Mouse (Mus musculus) C2C12 (cell line): ENCODE data around the gene Pcsk2.

ENCODE experiments used
- CTCF ChIP-seq: IDR thresholded peaks from one replicate; pipeline ENCODE4 v1.5.1; 2011; ENCODE audit not compliant: control insufficient read depth, insufficient read depth, insufficient read length
- MAX ChIP-seq: IDR thresholded peaks from one replicate; pipeline ENCODE4 v1.6.1; 2011; ENCODE audit warnings: mild to moderate bottlenecking, control low read depth
- USF1 ChIP-seq: IDR thresholded peaks from one replicate; pipeline ENCODE4 v1.6.1; 2011; ENCODE audit warnings: low read depth, mild to moderate bottlenecking, control low read depth, moderate library complexity

DNA sequence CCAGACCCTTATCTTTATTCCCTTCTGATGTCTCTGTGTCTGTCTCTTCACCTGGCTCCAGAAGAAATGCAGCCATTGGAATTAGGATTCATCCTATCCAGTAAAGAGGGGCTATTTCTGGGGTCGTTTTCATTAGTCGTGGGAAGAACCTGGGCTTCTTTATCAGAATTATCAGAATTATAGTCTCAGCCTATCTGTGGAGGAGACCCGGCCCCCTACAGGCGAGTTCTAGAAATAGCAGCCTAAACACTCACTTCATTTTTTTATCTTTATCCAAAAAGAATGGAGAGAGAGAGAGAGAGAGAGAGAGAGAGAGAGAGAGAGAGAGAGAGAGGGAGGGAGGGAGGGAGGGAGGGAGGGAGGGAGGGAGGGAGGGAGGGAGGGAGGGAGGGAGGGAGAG lies 177.3 kb downstream of the Pcsk2 start:
- no peak for TF ChIP-seq CTCF
- TF ChIP-seq MAX, result no peak
- TF ChIP-seq USF1, result no peak
